Mouse (Mus musculus) bone marrow macrophage, adult 2 months (primary cell): ENCODE results near the gene Dnmbp.

Source experiments
- CTCF ChIP-seq: IDR thresholded peaks from 2 replicates; pipeline ENCODE4 v1.5.1; 2012; ENCODE audit warnings: low read depth, mild to moderate bottlenecking, low read length, moderate library complexity
- POLR2A ChIP-seq: IDR thresholded peaks from 2 replicates; pipeline ENCODE4 v1.6.1; 2012; ENCODE audit warnings: mild to moderate bottlenecking, low read depth, low read length, borderline replicate concordance

DNA sequence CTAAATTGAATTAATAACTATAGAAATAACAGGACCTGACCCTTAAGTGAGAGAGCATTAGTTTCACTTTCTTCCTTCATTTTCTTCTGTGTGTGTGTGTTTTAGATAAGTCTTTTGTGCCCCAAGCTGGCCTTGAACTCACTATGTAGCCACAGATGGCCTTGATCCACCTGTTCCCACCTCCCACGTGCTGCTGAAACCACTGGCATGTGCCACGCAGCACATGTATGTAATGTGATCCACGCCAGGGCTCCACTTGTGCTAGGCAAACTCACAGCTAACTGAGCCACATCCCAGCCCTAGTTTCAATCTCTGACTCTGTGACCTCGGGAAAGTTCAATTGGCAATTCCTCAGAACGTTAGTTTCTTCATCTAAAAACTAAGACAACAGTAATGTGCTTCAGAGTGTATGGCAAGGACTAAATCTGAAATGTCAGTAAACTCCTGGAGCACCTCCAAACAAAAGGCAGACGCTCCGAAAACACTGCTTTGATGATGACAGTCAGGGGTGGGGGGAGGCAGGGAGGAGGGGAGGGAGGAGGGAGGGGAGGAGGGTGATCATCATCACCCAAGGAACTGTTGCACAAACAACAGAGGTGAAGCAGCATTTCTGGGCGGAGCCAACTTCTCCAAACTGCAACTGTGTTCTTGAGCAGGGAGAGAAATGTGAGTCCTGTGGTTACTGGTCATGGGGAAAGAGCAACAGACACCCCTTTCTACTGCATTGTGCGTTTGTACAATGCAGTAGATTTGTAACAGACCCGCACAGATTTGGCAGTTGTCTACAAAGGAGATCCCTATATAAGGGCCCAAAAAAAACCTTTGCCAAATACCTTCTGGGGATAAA lies 13.6 kb downstream of the Dnmbp start:
- no peak for TF ChIP-seq POLR2A
- TF ChIP-seq CTCF: no peak
